Mouse (Mus musculus) heart, postnatal 0 days (tissue): Measurements from ENCODE around the gene Syne2.

ENCODE experiments used
- CTCF ChIP-seq: IDR thresholded peaks from 2 replicates; pipeline ENCODE4 v1.5.1; 2016; ENCODE audit warnings: antibody characterized with exemption, control low read depth, low read depth
- EP300 ChIP-seq: IDR thresholded peaks from 2 replicates; pipeline ENCODE4 v1.6.1; 2016; ENCODE audit warnings: antibody characterized with exemption, low read depth

GRCm38 (mm10) chr12:76117632-76118153 lies 299.8 kb downstream of the Syne2 start:
- peak; percentile 52; the same call in 1 of the 2 replicates for TF ChIP-seq EP300
- no peak for TF ChIP-seq CTCF
